ENCODE assay signal across 8 mouse cellular contexts in the genomic region with DNA sequence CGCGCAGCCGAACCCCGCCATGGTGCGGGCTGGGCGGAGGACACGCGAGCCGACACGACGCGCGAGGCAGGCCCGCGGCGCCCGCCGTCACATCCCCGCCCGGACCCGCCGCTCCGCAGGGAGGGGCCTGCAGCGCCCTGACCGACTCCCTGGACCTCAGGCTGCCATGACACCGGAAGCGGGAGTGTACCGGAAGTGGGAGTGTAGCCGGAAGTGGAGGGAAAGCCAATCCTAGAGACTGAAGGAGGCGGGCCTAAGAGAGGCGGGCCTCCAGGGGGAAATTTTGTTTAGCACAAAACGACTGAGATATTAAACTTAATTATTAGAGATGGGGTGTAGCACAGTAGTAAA. TPM values are rescaled to one million over a fixed set of nuclear protein-coding genes. Genes with fewer than 3 reads are reported as not detected.
DNase-seq lines count a peak whose midpoint lies in the region; ATAC-seq and TF ChIP-seq lines count a peak whose summit lies in the region.

No protein-coding gene starts in this region.

- peak overlapping the region; percentile 59 to 64 for H3K4me3 ChIP-seq in ES-E14 (ENCODE audit: insufficient read depth in 1 of 2, low read depth in 1 of 2, low read length in 2 of 2, poor library complexity in 1 of 2, severe bottlenecking in 1 of 2)
- peak overlapping the region; percentile 54 for H3K4me3 ChIP-seq in cerebellum, adult 2 months (replicated peaks; ENCODE audit: insufficient read depth, low read depth, low read length)
- peak overlapping the region; percentile 75 for H3K4me3 ChIP-seq in forebrain, embryonic 16.5 days (replicated peaks; ENCODE audit: low read length)
- H3K4me3 ChIP-seq in liver, postnatal 0 days (ENCODE audit: low read depth, low read length): peak overlapping the region; percentile 70
- H3K4me3 ChIP-seq in neural tube, embryonic 13.5 days: peak overlapping the region; percentile 73

- in situ Hi-C loops in ES-E14 (cut with MboI; ENCODE audit: low sequenced_read_pairs in 2 of 2, unreplicated experiment in 2 of 2): no loop called here

- intact Hi-C loops in heart, postnatal 25 days (cut with DNase I): no loop called here

- H3K4me2 ChIP-seq in forebrain, embryonic 16.5 days (ENCODE audit: low read length): peak overlapping the region; percentile 85
- peak overlapping the region; percentile 76 for H3K4me2 ChIP-seq in liver, postnatal 0 days (ENCODE audit: low read depth, low read length)
- H3K4me2 ChIP-seq in neural tube, embryonic 13.5 days: peak overlapping the region; percentile 79

- no peak for TF ChIP-seq EP300 in liver, postnatal 0 days (IDR thresholded peaks at IDR 0.05; ENCODE audit: low read depth)

- H3K27ac ChIP-seq in ES-E14 (ENCODE audit: insufficient read depth, low read depth, low read length, poor library complexity, severe bottlenecking): no peak overlapping the region
- peak overlapping the region; percentile 57; the same call in 1 of the 2 replicates for H3K27ac ChIP-seq in cerebellum, adult 2 months (ENCODE audit: insufficient read depth, low read length)
- no peak overlapping the region for H3K27ac ChIP-seq in forebrain, embryonic 16.5 days (ENCODE audit: low read length)
- H3K27ac ChIP-seq in liver, postnatal 0 days (ENCODE audit: low read depth): peak overlapping the region; percentile 45
- no peak overlapping the region; the same call in 1 of the 2 replicates for H3K27ac ChIP-seq in neural tube, embryonic 13.5 days (replicated peaks)

- H3K9ac ChIP-seq in ES-E14 (ENCODE audit: insufficient read depth, low read depth, low read length, poor library complexity, severe bottlenecking): peak overlapping the region; percentile 68; the same call in 1 of the 2 replicates
- H3K9ac ChIP-seq in forebrain, embryonic 16.5 days (replicated peaks; ENCODE audit: low read depth, low read length): peak overlapping the region; percentile 82
- peak overlapping the region; percentile 70 for H3K9ac ChIP-seq in liver, postnatal 0 days (replicated peaks)
- H3K9ac ChIP-seq in neural tube, embryonic 13.5 days: peak overlapping the region; percentile 86

- no peak for TF ChIP-seq CTCF in cerebellum, adult 2 months (IDR thresholded peaks at IDR 0.05; ENCODE audit: borderline replicate concordance, insufficient read depth, low read depth, low read length)
- TF ChIP-seq CTCF in liver, postnatal 0 days (IDR thresholded peaks at IDR 0.05; ENCODE audit: low read depth): no peak

- no peaks in the 10 kb centered on the region for H3K27me3 ChIP-seq in cerebellum, adult 2 months (ENCODE audit: control insufficient read depth, insufficient read depth, low read length)
- peaks cover 4% of the 10 kb centered on the region; the same call in 1 of the 2 replicates for H3K27me3 ChIP-seq in forebrain, embryonic 16.5 days (replicated peaks; ENCODE audit: control insufficient read depth, insufficient read depth, low read length)
- no peaks in the 10 kb centered on the region for H3K27me3 ChIP-seq in liver, postnatal 0 days (ENCODE audit: insufficient read depth, low read length)
- H3K27me3 ChIP-seq in neural tube, embryonic 13.5 days: peaks cover 3% of the 10 kb centered on the region; the same call in 1 of the 2 replicates

- no peaks in the 10 kb centered on the region for H3K4me1 ChIP-seq in ES-E14 (ENCODE audit: control insufficient read depth in 2 of 2, insufficient read depth in 2 of 2, low read length in 2 of 2, poor library complexity in 1 of 2)
- H3K4me1 ChIP-seq in cerebellum, adult 2 months (ENCODE audit: control insufficient read depth, insufficient read depth, low read length): no peaks in the 10 kb centered on the region
- peaks cover 5% of the 10 kb centered on the region for H3K4me1 ChIP-seq in forebrain, embryonic 16.5 days (replicated peaks; ENCODE audit: control insufficient read depth, insufficient read depth, low read length)
- 0 out of 2 replicates have a peak, but pooled peaks cover 2% of the 10 kb centered on the region for H3K4me1 ChIP-seq in liver, postnatal 0 days (ENCODE audit: insufficient read depth)
- peaks cover 8% of the 10 kb centered on the region for H3K4me1 ChIP-seq in neural tube, embryonic 13.5 days (replicated peaks)

- DNase-seq in ES-E14 (ENCODE audit: low read depth, low spot score): peak; percentile 60
- peak; percentile 88 to 91 for DNase-seq in cerebellum, adult 2 months
- peak; percentile 76 for DNase-seq in heart, postnatal 25 days (ENCODE audit: low spot score)
- DNase-seq in layer of hippocampus, adult 11-12 months (ENCODE audit: low spot score): peak; percentile 89
- peak; percentile 86 for DNase-seq in liver, postnatal 0 days
- peak; percentile 86 for DNase-seq in telencephalon, adult 2 months (ENCODE audit: low read depth, low spot score)

- no peaks in the 10 kb centered on the region for H3K9me3 ChIP-seq in ES-E14 (ENCODE audit: control insufficient read depth, insufficient read depth, low read depth, low read length)
- no peaks in the 10 kb centered on the region for H3K9me3 ChIP-seq in forebrain, embryonic 16.5 days (ENCODE audit: control insufficient read depth, low read length)
- H3K9me3 ChIP-seq in liver, postnatal 0 days (ENCODE audit: low read length): no peaks in the 10 kb centered on the region
- H3K9me3 ChIP-seq in neural tube, embryonic 13.5 days: no peaks in the 10 kb centered on the region

- ATAC-seq in forebrain, embryonic 16.5 days: peak; percentile 100
- peak; percentile 100 for ATAC-seq in liver, postnatal 0 days
- ATAC-seq in neural tube, embryonic 13.5 days (ENCODE audit: low read depth): peak; percentile 100

- TF ChIP-seq POLR2A in cerebellum, adult 2 months (IDR thresholded peaks at IDR 0.05; ENCODE audit: borderline replicate concordance, insufficient read depth, low read length): peak; percentile 71

- WGBS in cerebellum, adult 2 months: 5% methylated on average over 32 of the region's 32 CpGs
- WGBS in forebrain, embryonic 16.5 days: 3% methylated on average over 30 of the region's 32 CpGs
- WGBS in liver, postnatal 0 days (ENCODE audit: insufficient replicate concordance): 10% methylated on average over 22 of the region's 32 CpGs
- WGBS in neural tube, embryonic 13.5 days: 5% methylated on average over 32 of the region's 32 CpGs

- H3K36me3 ChIP-seq in ES-E14 (ENCODE audit: control insufficient read depth, insufficient read depth, low read length, poor library complexity, severe bottlenecking): no peaks in the 10 kb centered on the region
- H3K36me3 ChIP-seq in forebrain, embryonic 16.5 days (ENCODE audit: control insufficient read depth, insufficient read depth): no peaks in the 10 kb centered on the region
- no peaks in the 10 kb centered on the region for H3K36me3 ChIP-seq in liver, postnatal 0 days (replicated peaks; ENCODE audit: insufficient read depth, low read length)
- H3K36me3 ChIP-seq in neural tube, embryonic 13.5 days: no peaks in the 10 kb centered on the region

TF ChIP-seq in ES-E14, 5 proteins besides CTCF, POLR2A, EP300 and RAD21:
- TF ChIP-seq MAFK (IDR thresholded peaks at IDR 0.05; ENCODE audit: insufficient read depth, low read depth, low read length) (no peak), ZC3H11A (IDR thresholded peaks at IDR 0.05; ENCODE audit: borderline replicate concordance, low read depth, low read length) (no peak), CHD2 (IDR thresholded peaks at IDR 0.05; ENCODE audit: low read depth, low read length) (no peak), HCFC1 (IDR thresholded peaks at IDR 0.05; ENCODE audit: borderline replicate concordance, insufficient read depth, low read length) (no peak), ZNF384 (IDR thresholded peaks at IDR 0.05; ENCODE audit: low read depth, low read length) (no peak)

RNA-seq across cellular contexts. Expression of gene Sh2d1b1, which starts 21.6 kb away (rescaled TPM):
- 0.09 TPM in 1 of 2 replicates, not detected in the other for total RNA-seq in ES-E14 (2012; rRNA removed)
- 0.03 TPM in 1 of 2 replicates, not detected in the other for polyA plus RNA-seq in cerebellum, adult 2 months (2012; rRNA removed)
- 0.14 TPM in 1 of 2 replicates, not detected in the other for polyA plus RNA-seq in forebrain, embryonic 16.5 days (2015; fragmentation: Nextera tagmentation; extraction: Ambion mirVana)
- under 1 TPM; 0.13 to 0.14 TPM for total RNA-seq in heart, postnatal 25 days (2021)
- 0.31 and 0.46 TPM in 2 replicates for polyA plus RNA-seq in liver, postnatal 0 days (2015; fragmentation: Nextera tagmentation; extraction: Ambion mirVana)
- not detected in 2 replicates for polyA plus RNA-seq in neural tube, embryonic 13.5 days (2015; fragmentation: Nextera tagmentation; extraction: Ambion mirVana)

RNA-seq across cellular contexts. Expression of gene Sh2d1b2, which starts 23.0 kb away (rescaled TPM):
- not detected in 2 replicates for total RNA-seq in ES-E14 (2012; rRNA removed)
- not detected in 2 replicates for polyA plus RNA-seq in cerebellum, adult 2 months (2012; rRNA removed)
- polyA plus RNA-seq in forebrain, embryonic 16.5 days (2015; fragmentation: Nextera tagmentation; extraction: Ambion mirVana): 0.08 TPM in 1 of 2 replicates, not detected in the other
- total RNA-seq in heart, postnatal 25 days (2021): not detected
- polyA plus RNA-seq in liver, postnatal 0 days (2015; fragmentation: Nextera tagmentation; extraction: Ambion mirVana): not detected in 2 replicates
- polyA plus RNA-seq in neural tube, embryonic 13.5 days (2015; fragmentation: Nextera tagmentation; extraction: Ambion mirVana): not detected in 2 replicates

RNA-seq across cellular contexts. Expression of gene Uhmk1, which starts 40.3 kb away (rescaled TPM):
- total RNA-seq in ES-E14 (2012; rRNA removed): 12.4 and 18.8 TPM in 2 replicates
- polyA plus RNA-seq in cerebellum, adult 2 months (2012; rRNA removed): 80.4 and 85.8 TPM in 2 replicates
- polyA plus RNA-seq in forebrain, embryonic 16.5 days (2015; fragmentation: Nextera tagmentation; extraction: Ambion mirVana): 8.1 and 8.4 TPM in 2 replicates
- 10 to 100 TPM; 19.7 to 21.1 TPM for total RNA-seq in heart, postnatal 25 days (2021)
- 3.3 and 3.4 TPM in 2 replicates for polyA plus RNA-seq in liver, postnatal 0 days (2015; fragmentation: Nextera tagmentation; extraction: Ambion mirVana)
- 8.8 and 10.2 TPM in 2 replicates for polyA plus RNA-seq in neural tube, embryonic 13.5 days (2015; fragmentation: Nextera tagmentation; extraction: Ambion mirVana)

RNA-seq across cellular contexts. Expression of gene Gm7694, which starts 50.6 kb away (rescaled TPM):
- total RNA-seq in ES-E14 (2012; rRNA removed): 0.18 and 0.26 TPM in 2 replicates
- 5.3 and 5.4 TPM in 2 replicates for polyA plus RNA-seq in cerebellum, adult 2 months (2012; rRNA removed)
- polyA plus RNA-seq in forebrain, embryonic 16.5 days (2015; fragmentation: Nextera tagmentation; extraction: Ambion mirVana): 2.7 and 3.7 TPM in 2 replicates
- 10 to 100 TPM; 10.5 to 10.9 TPM for total RNA-seq in heart, postnatal 25 days (2021)
- polyA plus RNA-seq in liver, postnatal 0 days (2015; fragmentation: Nextera tagmentation; extraction: Ambion mirVana): 2.0 and 2.7 TPM in 2 replicates
- 2.3 and 2.8 TPM in 2 replicates for polyA plus RNA-seq in neural tube, embryonic 13.5 days (2015; fragmentation: Nextera tagmentation; extraction: Ambion mirVana)

RNA-seq across cellular contexts. Expression of gene Spata46, which starts 53.1 kb away (rescaled TPM):
- total RNA-seq in ES-E14 (2012; rRNA removed): not detected in 2 replicates
- polyA plus RNA-seq in cerebellum, adult 2 months (2012; rRNA removed): not detected in 2 replicates
- 0.78 and 1.7 TPM in 2 replicates for polyA plus RNA-seq in forebrain, embryonic 16.5 days (2015; fragmentation: Nextera tagmentation; extraction: Ambion mirVana)
- total RNA-seq in heart, postnatal 25 days (2021): not detected
- 0.24 and 0.48 TPM in 2 replicates for polyA plus RNA-seq in liver, postnatal 0 days (2015; fragmentation: Nextera tagmentation; extraction: Ambion mirVana)
- polyA plus RNA-seq in neural tube, embryonic 13.5 days (2015; fragmentation: Nextera tagmentation; extraction: Ambion mirVana): 0.96 and 2.0 TPM in 2 replicates

Comparison
In these comparisons a context has a peak if more than half of its experiments do, and no peak if none do; other contexts are left out.
1. H3K27ac ChIP-seq: peak in cerebellum, adult 2 months (single experiment) and liver, postnatal 0 days (single experiment); none in ES-E14 (single experiment), forebrain, embryonic 16.5 days (single experiment) and neural tube, embryonic 13.5 days (single experiment).
2. Peak in every context shown above with its lines, with median percentiles within 50 percentile points of each other: DNase-seq, H3K4me3 ChIP-seq, H3K9ac ChIP-seq, ATAC-seq and H3K4me2 ChIP-seq.